Mouse (Mus musculus) forelimb bud, embryonic 11.5 days (tissue): ENCODE data around the gene Ckap2.

Experiments
- DNase-seq: peaks from one replicate; pipeline ENCODE4 v3.0.0-alpha.2; 2012; ENCODE audit warnings: low read depth, low spot score

The Ckap2 gene

DNA sequence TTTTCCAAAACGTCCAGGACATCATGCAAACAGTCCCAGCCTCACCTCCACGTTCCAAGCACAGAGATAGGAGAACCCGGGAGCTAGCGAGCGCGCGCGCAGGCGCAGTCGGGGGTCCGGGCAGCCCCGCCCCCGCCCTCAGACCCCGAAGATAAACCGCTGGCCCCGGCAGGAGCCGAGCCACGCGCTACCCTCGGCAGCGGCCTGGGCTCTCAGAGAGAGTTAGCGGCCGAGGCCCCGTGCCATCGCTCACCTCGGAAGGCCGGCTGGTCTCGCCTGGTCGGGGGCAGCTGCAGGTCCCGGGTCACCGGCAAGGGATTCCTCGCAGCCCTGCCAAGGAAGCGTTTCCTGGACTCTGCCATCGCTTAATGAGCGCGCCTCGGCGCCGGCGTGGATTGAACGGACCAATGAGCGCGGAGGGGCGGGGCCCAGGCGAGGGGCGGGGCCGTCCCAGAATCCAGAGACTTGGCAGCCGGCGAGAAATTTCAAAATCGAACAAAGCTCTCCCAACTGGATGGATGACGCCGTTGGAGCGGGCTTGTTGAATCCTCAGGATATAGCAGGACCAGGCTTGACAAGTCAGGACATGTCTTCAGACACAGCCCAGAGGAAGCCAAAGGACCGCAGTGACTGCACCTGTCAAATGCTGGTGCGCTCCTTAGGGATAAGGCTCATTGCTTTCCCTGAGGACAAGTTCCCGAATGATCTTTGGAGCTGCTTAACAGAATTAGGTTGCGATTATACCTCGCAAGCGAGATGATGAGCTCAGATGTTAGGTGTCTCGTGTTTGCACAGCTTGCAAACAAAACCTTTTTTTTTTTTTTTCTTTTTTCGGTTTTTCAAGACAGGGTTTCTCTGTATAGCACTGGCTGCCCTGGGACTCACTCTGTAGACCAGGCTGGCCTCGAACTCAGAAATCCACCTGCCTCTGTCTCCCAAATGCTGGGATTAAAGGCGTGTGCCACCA lies at the start of gene Ckap2:
Gene Ckap2, minus strand, starts transcription at position 389 of the 967 bp plus-strand sequence.
- DNase-seq = peak; percentile 89

DNA sequence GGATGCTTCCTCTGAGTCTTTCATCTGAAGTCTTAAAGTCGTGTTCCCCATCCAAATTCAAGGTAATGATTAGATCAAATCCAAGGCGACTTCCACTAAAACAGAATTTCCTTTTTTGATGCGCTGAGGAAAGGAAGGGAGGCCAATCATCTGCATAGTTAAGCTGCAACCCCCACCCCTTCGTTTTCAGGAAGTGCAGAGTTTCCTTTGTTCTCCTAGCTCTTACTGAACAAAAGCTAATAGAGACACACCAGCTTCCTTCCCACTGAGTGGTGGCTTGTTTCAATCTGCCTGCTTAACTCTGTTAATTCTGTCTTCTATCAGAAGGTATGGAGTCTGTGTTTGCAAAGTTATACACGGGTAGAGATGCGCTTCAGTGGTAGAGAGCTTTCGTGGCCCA lies 43.0 kb upstream of the Ckap2 start:
- DNase-seq = no peak

DNA sequence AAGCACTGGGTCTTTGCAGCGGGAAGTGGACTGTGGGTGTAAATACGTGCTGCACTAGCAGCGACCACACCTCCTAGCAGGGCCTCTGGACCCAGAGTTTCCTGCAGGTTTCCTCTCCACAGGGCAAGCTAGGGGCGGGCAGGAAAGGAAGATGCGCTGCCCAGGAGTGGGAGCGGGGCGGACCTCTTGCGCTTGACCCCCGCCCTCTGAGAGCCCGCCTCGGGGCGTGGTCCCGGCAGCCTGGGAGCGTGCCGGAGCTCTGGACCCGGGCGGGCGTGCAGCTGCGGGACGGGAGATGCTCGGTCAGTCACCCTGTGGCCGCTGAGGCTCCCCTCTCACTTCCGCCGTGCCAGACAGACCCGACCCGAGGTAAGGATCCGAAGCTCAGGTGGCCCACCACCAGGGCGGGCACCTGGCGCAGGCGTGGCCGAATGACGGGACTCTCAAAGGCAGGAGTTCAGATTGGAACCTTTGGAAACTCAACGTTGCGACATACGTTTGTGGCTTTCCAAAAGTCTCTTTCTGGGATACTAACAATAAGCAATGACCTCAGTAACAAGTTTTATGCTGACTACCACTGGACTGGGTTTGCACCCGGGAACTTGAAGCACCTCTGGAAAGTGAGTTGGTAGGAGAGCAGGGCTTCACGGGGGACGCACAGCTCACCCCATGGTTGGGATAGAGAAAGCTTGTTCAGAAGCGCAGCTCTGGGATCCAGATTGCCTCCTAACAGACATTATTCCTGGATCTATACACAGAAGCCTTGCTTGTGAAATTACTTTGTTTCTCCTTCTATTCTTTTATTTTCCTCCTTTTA lies 41.6 kb upstream of the Ckap2 start, which contains the start of gene Thsd1:
Gene Thsd1, plus strand, starts transcription at position 253 of the 817 bp plus-strand sequence.
- peak; percentile 23 for DNase-seq

DNA sequence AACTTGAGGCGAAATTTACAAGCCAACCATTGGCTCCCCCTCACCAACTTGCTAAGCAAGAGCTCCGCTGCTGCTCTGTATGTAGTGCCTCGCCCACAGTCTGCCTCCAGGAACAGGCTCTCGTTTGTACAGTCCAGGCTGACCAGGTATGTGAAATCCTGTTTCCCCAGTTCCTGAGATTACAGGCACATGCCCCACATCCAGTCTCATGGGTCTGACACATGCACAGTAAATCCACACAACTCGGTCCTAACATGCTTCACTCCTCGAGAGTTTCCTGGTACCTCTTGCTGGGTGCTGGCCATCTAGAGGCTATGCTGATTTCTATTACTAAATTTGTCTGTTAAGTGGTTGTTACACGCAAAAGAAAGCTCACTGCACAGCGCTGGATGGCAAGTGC lies 40.7 kb upstream of the Ckap2 start:
- no peak for DNase-seq

DNA sequence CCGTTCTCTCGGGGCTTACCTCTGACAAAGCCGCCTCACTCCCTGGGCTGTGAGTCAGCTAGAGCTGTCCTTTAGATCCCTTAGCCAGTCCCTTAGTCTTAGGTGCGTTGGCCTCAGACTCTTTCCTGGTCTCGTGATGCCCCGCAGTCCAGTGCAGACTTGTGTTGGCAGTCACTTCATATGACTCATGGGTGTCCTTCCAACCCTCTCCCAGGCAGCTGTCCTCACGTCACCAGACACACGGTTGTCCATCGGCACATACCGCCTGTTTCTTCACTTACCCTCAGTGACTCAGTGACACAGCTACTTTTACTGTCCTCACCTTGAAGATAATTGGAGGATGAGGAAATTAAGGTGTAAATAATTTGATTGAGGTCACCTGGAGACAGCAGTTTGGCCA lies 29.2 kb upstream of the Ckap2 start:
- no peak for DNase-seq

DNA sequence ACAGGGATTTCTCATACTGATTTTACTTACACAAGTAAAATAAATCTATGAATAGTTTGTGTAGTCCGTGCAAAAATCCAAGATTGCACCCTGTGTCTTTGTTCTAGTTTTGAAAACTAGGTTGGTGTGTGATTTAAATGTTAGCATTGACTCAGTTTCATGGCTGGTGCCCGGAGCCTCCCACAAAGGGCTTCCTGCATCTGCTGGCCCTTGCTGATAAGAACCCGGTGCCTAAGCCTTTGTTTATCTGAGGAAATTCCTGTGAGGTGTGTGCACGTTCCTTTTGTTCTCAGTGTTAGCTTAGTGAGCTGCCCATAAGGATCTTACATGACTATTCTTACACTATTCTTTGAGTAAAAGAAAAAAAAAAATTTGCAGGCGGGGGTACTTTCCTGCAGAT lies 23.4 kb upstream of the Ckap2 start:
- DNase-seq = no peak

DNA sequence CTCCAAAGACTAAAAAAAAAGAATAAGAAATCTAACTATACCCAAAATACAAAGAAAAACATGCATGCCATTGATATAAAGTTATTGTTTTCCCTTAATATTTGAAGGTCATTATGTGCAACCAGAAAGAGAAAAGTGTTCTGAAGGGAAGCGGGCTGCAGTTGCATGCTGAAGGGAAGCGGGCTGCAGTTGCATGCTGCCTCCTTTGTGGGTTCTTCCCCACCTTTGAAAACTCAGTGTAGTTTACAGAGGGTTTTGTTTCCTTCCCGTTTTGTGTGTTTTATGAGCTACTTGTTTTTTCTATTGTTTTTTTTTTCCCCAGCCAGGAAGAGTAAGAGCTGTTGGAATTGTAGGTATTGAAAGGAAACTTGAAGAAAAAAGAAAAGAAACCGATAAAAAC lies 21.9 kb upstream of the Ckap2 start:
- DNase-seq = no peak

DNA sequence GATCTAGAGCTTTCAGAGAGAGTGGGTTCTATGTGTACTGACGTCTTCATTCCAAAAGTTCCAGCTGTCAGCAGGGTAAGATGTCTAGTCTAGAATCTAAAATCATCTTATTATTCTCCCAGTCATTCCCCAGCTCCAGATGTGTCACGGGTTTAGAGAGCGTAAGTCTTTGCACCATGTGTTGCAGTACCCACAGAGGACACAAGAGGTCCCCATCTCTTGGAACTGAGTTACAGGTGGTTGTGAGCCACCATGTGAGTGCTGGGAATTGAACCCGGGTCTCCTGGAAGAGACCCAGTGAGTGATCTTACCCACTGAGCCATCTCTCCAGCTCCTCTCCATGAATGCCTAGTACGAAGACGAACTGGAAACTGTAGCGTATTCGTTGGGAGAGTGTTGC lies 13.9 kb upstream of the Ckap2 start:
- no peak for DNase-seq

DNA sequence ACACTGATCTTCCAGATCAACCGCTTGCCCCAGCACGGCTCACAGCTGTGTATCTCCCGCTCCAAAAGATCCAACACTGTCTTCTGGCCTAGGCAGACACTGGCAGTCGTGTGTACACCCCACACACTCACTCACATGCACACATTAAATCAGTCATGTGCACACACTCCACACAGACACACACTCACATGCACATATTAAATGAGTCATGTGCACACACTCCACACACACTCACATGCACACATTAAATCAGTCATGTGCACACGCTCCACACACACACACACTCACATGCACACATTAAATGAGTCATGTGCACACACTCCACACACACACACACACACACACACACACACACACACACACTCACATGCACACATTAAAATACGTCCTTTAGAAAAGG lies 12.3 kb upstream of the Ckap2 start:
- DNase-seq = no peak

DNA sequence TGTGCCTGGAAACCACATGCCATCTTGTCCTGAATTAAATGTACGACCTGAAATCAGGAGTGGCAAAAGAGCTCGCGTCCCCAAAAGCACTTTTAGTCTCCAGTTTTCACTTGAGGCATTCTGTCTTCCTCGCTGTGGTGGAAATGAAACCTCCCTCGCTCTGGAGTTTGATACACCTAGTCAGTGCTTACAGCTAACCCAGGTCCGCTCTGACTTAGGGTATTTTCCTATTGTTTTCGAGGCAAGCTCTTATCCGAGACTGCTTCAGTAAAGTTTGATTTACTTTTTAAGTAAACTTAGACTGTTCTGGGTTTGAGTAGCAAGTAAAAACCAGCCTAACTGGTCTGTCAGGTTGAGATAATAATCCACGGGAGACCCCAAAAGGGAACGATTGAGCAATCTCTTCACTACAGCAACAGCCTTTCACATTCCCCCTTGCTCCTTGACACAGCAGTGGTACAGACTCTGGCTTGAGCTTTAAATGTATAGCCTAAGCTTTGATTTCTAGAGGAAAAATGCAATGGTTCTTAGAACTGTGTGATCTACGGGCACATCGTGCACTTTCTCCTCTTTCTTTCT lies 7.9 kb upstream of the Ckap2 start:
- DNase-seq = no peak

DNA sequence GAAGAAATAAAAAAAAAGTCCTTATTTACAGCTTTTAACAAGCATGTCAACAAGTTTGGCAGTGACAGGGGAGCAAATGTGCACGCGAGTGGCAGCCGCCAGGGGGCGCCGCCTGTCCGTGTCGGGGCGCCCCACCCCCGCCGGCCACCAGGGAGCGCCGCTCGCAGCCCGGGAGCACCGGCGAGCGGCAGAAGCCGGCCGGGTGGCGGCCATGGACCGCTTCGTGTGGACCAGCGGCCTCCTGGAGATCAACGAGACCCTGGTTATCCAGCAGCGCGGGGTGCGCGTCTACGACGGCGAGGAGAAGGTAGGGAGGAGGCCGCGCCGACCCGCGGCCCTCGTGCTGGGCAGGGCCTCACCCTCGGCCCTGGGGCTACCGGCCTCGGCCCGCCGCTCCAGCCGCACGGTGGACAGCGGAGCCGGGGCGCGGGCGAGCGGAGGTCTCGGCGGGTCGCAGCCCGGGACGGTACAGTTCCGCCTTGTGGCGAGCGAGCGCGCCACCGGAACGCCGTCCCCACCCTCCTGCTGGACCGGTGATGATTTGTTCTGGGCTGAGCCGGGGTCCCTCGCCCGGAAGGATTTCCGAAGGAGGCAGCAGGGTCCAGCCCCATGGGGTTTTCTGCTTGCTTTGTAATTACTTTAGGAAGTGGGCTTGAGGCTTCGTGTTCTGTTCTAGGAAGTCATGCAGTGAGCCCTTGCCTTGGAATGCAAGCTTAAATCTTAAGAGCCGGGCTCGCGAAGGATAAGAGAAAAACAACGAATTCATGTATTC lies 7.2 kb upstream of the Ckap2 start, which contains the start of gene Vps36:
Gene Vps36, plus strand, starts transcription at position 150 of the 772 bp plus-strand sequence.
- peak; percentile 86 for DNase-seq

DNA sequence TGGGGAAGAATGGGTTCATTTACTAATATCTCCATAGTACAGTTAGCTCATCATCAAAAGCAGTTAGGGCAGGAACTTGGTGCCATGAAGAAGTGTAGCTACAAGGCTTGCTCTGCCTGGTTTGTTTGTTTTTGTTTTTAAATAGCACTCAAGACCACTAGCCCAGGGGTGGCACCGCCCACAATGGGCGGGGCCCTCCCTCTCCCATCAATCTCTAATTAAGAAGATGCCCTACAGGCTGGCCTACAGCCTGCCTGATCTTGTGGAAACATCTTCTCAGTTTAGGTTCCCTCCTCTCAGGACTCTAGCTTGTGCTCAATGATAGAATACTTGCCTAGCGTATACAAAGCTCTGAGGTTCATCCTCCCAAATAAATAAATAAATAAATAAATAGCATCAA lies 735 bp downstream of the Ckap2 start:
- peak; percentile 29 for DNase-seq

DNA sequence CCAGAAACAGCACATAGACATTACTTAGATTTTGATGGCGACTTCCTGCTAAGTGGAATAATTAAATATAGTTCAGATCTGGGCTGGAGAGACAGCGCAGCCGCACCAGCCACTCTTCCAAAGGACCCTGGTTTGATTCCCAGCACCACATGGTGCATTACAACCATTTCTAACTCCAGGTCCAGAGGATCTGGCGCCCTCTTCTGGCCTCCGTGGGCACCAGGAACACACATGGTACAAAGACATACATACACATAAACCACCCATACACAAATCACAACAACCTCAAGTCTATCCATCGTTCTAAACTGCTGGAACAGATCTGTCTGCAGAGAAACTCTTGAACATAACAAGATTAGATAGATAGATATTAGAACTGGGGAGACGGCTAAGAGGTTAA lies 9.7 kb downstream of the Ckap2 start:
- DNase-seq = no peak

DNA sequence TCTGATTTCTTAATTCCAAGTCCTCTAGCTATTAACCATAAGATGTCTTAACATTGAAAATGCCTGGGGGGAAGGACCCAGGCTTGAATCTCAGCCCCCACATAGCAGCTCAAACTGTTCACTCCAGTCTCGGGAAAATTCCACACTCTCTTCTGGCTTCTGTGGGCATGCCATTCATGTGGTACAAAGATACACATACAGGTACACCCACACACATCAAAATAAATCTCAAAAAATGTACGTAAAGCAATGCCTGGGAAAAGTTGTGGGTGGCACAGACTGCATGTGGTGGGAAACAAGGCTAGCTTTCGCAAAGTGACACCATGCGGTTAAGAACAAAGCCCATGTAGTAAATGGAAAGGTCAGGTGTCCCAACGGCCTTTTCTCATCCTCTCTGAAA lies 16.5 kb downstream of the Ckap2 start:
- DNase-seq = no peak

DNA sequence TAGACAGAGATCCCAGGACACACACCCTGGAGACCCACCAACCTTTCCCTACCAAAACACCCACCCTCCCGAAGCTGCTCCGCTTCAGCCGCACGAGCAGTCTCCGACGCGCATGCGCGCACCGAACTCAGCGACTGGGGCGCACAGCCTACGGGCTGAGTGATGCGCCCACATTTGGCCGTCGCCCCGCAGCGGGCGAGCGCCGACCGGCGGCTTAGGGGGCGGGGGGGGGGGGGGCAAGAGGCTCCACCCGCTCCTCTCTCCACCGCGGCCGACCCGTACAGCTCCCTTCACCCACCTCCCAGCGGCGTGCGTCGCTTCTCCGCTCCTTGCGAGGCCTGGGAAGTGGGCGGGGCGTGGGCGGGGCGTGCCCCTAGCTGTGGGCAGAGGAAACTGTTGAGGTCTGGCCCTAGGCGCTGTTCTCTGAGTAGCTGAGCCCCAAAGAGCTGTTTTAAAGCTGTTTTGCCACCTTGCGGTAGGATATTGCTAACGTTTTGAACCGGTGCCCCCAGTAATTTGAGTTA lies 19.5 kb downstream of the Ckap2 start, which contains the start of gene Nek3:
Gene Nek3, minus strand, starts transcription at position 356 of the 524 bp plus-strand sequence.
- peak; percentile 93 for DNase-seq

DNA sequence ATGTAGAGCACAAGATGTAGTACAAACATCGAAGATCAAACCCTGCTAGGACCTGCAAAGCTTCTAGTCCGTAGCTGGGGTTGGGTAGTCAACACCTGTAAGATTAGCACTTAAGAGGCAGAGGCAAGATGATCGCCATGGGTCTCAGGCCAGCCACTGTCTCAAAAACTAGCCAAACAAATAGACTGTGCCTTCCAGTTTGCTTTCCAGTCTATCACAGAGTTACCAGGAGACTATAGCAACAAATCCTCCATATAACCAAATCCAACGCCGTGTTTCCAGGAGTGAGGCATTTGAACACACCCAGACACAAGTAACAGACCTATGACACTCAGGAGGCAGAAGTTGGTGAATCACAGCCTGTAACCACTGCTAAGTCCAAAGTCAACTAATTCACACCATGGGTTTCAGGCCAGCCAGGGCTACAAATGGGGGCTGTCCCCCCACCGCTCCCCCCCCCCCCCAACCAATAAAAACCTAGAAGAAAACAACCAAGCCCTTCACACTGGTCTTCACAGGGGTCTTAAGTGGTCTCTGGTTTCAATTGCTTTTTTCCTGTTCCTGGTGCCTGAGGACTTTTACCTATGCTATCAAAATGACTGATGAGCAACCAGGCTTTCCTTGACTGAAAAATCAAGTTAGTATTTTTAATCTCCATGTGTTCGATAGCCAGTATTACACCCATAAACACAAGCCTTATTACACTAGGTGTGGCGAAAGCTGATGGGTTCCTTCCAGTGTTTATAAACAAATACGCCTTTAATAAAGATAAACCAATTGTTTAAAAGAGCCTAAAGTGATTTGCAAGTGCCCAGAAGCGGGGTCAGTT lies 20.2 kb downstream of the Ckap2 start:
- DNase-seq = peak; percentile 8

DNA sequence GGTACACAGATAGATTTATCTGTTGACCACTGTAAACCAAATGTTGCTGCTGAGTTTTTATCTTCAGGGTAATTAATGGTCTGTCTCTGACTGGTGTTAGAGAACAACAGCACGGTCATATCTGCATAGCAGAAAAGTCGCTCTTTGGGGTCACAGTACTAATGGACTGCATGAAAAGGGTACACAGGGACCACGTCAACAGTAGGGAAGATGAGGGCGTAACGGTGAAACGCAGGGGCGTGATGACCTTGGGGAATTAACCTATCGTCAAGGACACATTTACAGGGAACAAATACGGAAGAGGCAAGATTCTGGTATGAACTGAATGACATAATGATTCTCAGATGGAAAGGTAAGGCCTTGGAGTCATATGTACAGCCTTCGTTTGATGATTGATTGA lies 21.2 kb downstream of the Ckap2 start:
- no peak for DNase-seq

DNA sequence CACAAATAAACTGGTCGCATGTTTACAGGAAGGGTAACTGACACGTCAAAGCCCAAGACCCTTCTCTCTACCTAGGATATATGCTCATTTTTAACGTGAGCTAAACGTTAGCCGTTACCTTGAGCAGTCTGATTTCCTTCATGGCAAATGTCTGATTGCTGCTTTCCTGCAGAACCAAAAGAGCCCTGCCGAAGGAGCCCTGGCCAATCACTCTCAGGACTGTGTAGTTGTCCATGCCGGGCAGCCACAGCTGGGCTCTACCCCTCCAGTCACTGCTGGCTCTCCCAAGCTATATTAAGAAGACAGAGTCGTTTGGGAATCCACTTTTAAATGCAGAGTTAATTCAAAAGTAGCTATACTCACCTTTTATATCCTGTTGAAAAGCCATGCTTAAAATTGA lies 23.4 kb downstream of the Ckap2 start:
- no peak for DNase-seq

DNA sequence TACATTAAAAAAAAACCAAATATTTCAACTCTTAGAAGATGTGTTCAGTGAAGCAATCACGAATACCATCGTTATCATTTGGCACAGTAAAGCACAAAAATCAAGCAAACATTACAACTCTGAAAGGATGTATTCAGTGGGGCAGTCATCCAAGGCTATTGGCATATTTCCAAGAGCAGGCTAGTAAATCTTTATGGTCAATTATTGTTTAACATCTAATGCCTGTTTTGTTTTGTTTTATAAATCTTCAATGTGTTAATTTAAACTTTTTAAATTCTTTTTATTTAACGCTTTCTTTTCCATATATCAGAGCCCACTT lies 35.3 kb downstream of the Ckap2 start:
- no peak for DNase-seq

DNA sequence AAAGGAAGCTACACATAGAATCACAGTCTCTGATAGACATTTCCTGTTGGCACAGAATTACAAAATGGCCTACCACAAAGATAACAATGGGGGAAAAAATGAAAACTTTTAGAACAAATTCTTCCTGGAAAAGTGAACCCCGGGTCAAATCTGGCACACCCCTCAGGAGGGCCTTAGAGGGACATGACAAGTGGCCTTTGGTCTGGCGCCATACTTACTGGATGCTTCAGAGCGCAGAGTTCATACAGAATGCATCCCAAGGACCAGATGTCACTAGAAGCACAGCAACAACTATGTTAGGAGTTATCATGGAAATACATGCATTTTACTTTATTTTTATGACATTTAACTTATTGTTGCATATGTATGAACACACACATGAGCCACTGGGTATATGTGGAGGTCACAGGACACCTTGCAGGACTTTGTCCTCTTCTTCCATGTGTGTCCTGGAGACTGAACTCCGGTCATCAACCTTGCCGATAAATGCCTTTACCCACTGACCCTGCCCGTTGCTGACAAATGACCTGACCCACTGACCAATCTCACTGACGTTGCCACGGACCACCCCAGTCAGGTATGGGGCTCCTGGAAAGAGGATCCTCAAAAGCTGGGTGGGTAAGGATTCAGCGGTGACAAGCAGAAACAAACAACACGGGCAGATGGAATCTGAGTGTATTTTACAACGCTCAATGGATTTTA lies 35.8 kb downstream of the Ckap2 start:
- DNase-seq = no peak
